Mouse (Mus musculus): ENCODE results near the gene Cluap1. TPM values are rescaled to one million over a fixed set of nuclear protein-coding genes. Genes with fewer than 3 reads are reported as not detected.
A peak's percentile ranks its signal among the peaks of the same experiment; 100 is the strongest.

Cluap1 gene
- polyA plus RNA-seq, 2 experiments: 28.1 to 29.9 TPM

GRCm38 (mm10) chr16:3884201-3885064, 24.2 kb upstream of the Cluap1 start, which contains the start of the genes Zfp597 and Gm20695:
Gene Zfp597 (minus strand): TSS chr16:3884561.
Gene Gm20695 (plus strand): TSS chr16:3884648.
- no peaks in the 10 kb centered on the region for H3K9me3 ChIP-seq (ENCODE audit: control insufficient read depth, low read length)
- WGBS: under 1% methylated on average over 56 of the region's 88 CpGs
- H3K27ac ChIP-seq (replicated peaks; ENCODE audit: low read depth, low read length): peak within 1 kb of the TSS; percentile 83
- peaks cover 4% of the 10 kb centered on the region; the same call in 1 of the 2 replicates for H3K4me1 ChIP-seq (ENCODE audit: control insufficient read depth, insufficient read depth, low read length)
- no peaks in the 10 kb centered on the region for H3K27me3 ChIP-seq (ENCODE audit: control insufficient read depth, insufficient read depth, low read length)
- H3K9ac ChIP-seq (ENCODE audit: low read depth, low read length, severe bottlenecking): peak within 1 kb of the TSS; percentile 84
- DNase-seq (ENCODE audit: low spot score) (peak; percentile 96), ATAC-seq (ENCODE audit: low FRiP score, low read depth) (peak; percentile 97)
- no peak for TF ChIP-seq POLR2A (IDR thresholded peaks at IDR 0.05; ENCODE audit: borderline replicate concordance, extremely low read depth, insufficient read depth, insufficient read length)
- H3K4me2 ChIP-seq (replicated peaks; ENCODE audit: low read depth, low read length, severe bottlenecking): peak within 1 kb of the TSS; percentile 72
- peak within 1 kb of the TSS; percentile 90 for H3K4me3 ChIP-seq (replicated peaks; ENCODE audit: low read length)
- H3K36me3 ChIP-seq (ENCODE audit: control insufficient read depth, insufficient read depth, low read length): no peaks in the 10 kb centered on the region

- peak; percentile 1; the same call in 1 of the 2 replicates for ATAC-seq (ENCODE audit: low FRiP score, low read depth)
Observed at GRCm38 (mm10) chr16:3885065-3885670, 23.4 kb upstream of the Cluap1 start.

GRCm38 (mm10) chr16:3891621-3892295, 16.8 kb upstream of the Cluap1 start:
- no peak for TF ChIP-seq POLR2A (IDR thresholded peaks at IDR 0.05; ENCODE audit: borderline replicate concordance, extremely low read depth, insufficient read depth, insufficient read length)
- H3K9ac ChIP-seq (ENCODE audit: low read depth, low read length, severe bottlenecking): no peak overlapping the region
- no peak overlapping the region for H3K4me3 ChIP-seq (replicated peaks; ENCODE audit: low read length)
- DNase-seq (ENCODE audit: low spot score): no peak
- H3K4me1 ChIP-seq (ENCODE audit: control insufficient read depth, insufficient read depth, low read length): no peaks in the 10 kb centered on the region
- no peak for ATAC-seq (ENCODE audit: low FRiP score, low read depth)
- 94% methylated on average over 14 of the region's 14 CpGs for WGBS
- no peaks in the 10 kb centered on the region for H3K27me3 ChIP-seq (ENCODE audit: control insufficient read depth, insufficient read depth, low read length)
- H3K4me2 ChIP-seq (replicated peaks; ENCODE audit: low read depth, low read length, severe bottlenecking): no peak overlapping the region
- H3K36me3 ChIP-seq (ENCODE audit: control insufficient read depth, insufficient read depth, low read length): 0 out of 2 replicates have a peak, but pooled peaks cover 7% of the 10 kb centered on the region
- H3K9me3 ChIP-seq (ENCODE audit: control insufficient read depth, low read length): no peaks in the 10 kb centered on the region
- H3K27ac ChIP-seq (replicated peaks; ENCODE audit: low read depth, low read length): no peak overlapping the region

More at GRCm38 (mm10) chr16:3885065-3885670, 23.4 kb upstream of the Cluap1 start:
- Histone ChIP-seq H3K36me3 (ENCODE audit: control insufficient read depth, insufficient read depth, low read length) (no peaks in the 10 kb centered on the region), H3K4me1 (ENCODE audit: control insufficient read depth, insufficient read depth, low read length) (peaks cover 4% of the 10 kb centered on the region; the same call in 1 of the 2 replicates), H3K4me3 (replicated peaks; ENCODE audit: low read length) (peak overlapping the region; percentile 90), H3K4me2 (replicated peaks; ENCODE audit: low read depth, low read length, severe bottlenecking) (peak overlapping the region; percentile 72), H3K9ac (ENCODE audit: low read depth, low read length, severe bottlenecking) (peak overlapping the region; percentile 84), H3K9me3 (ENCODE audit: control insufficient read depth, low read length) (no peaks in the 10 kb centered on the region), H3K27me3 (ENCODE audit: control insufficient read depth, insufficient read depth, low read length) (no peaks in the 10 kb centered on the region), H3K27ac (replicated peaks; ENCODE audit: low read depth, low read length) (peak overlapping the region; percentile 83)
- no peak for TF ChIP-seq POLR2A (IDR thresholded peaks at IDR 0.05; ENCODE audit: borderline replicate concordance, extremely low read depth, insufficient read depth, insufficient read length)
- DNase-seq (ENCODE audit: low spot score): no peak
- WGBS: 3% methylated on average over 10 of the region's 10 CpGs

- Histone ChIP-seq H3K27me3 (ENCODE audit: control insufficient read depth, insufficient read depth, low read length) (no peaks in the 10 kb centered on the region), H3K4me3 (replicated peaks; ENCODE audit: low read length) (no peak overlapping the region), H3K4me1 (ENCODE audit: control insufficient read depth, insufficient read depth, low read length) (no peaks in the 10 kb centered on the region), H3K9me3 (ENCODE audit: control insufficient read depth, low read length) (no peaks in the 10 kb centered on the region), H3K36me3 (ENCODE audit: control insufficient read depth, insufficient read depth, low read length) (peaks cover 25% of the 10 kb centered on the region), H3K4me2 (replicated peaks; ENCODE audit: low read depth, low read length, severe bottlenecking) (no peak overlapping the region), H3K27ac (replicated peaks; ENCODE audit: low read depth, low read length) (no peak overlapping the region), H3K9ac (ENCODE audit: low read depth, low read length, severe bottlenecking) (no peak overlapping the region)
- ATAC-seq (ENCODE audit: low FRiP score, low read depth): no peak
- no peak for TF ChIP-seq POLR2A (IDR thresholded peaks at IDR 0.05; ENCODE audit: borderline replicate concordance, extremely low read depth, insufficient read depth, insufficient read length)
- 65% methylated on average over 3 of the region's 3 CpGs for WGBS
- no peak for DNase-seq (ENCODE audit: low spot score)
Observed at GRCm38 (mm10) chr16:3893739-3894138, 14.9 kb upstream of the Cluap1 start.
